Mouse (Mus musculus) MEL (cell line): Measurements from ENCODE around the gene Ddx19b. TPM values are rescaled to one million over a fixed set of nuclear protein-coding genes. Genes with fewer than 3 reads are reported as not detected.

ENCODE experiments used
- DNase-seq: peaks from one replicate; pipeline ENCODE4 v3.0.0; 2011; ENCODE audit warnings: low read depth, low spot score
- H3K27ac ChIP-seq: 2 replicates; pipeline ENCODE4 v1.5.1; 2012; ENCODE audit warnings: low read depth, mild to moderate bottlenecking, control low read depth, low read length, moderate library complexity; ENCODE audit not compliant: control insufficient read depth
- H3K27me3 ChIP-seq, 2 experiments: fragments of 150-350 bp in 1 of 2; sonication (generic) in 1 of 2; 2 replicates each; pipeline ENCODE4 v1.6.1; 2012; ENCODE audit warnings: low read length in 2 of 2, mild to moderate bottlenecking in 2 of 2, improper control_type of control experiment in 1 of 2, moderate library complexity in 1 of 2; ENCODE audit not compliant: insufficient read depth in 2 of 2, control insufficient read depth in 1 of 2
- H3K36me3 ChIP-seq, 2 experiments: 2 replicates each; pipeline ENCODE4 v1.6.1; 2012 to 2014; ENCODE audit warnings: low read length in 2 of 2, improper control_type of control experiment in 1 of 2, inconsistent platforms in 1 of 2, mild to moderate bottlenecking in 1 of 2; ENCODE audit not compliant: insufficient read depth in 2 of 2, control insufficient read depth in 1 of 2
- H3K4me1 ChIP-seq, 2 experiments: fragments of 150-350 bp in 1 of 2; sonication (generic) in 1 of 2; 2 replicates each; pipeline ENCODE4 v1.6.1; 2012; ENCODE audit warnings: low read length in 2 of 2, improper control_type of control experiment in 1 of 2, mild to moderate bottlenecking in 1 of 2; ENCODE audit not compliant: insufficient read depth in 2 of 2, control insufficient read depth in 1 of 2
- H3K4me3 ChIP-seq, 2 experiments: fragments of 150-350 bp in 1 of 2; sonication (generic) in 1 of 2; 2 replicates each; pipeline ENCODE4 v1.5.1; 2012; ENCODE audit warnings: low read depth in 2 of 2, low read length in 2 of 2, mild to moderate bottlenecking in 2 of 2, moderate library complexity in 2 of 2, control low read depth in 1 of 2, improper control_type of control experiment in 1 of 2; ENCODE audit not compliant: control insufficient read depth in 1 of 2, insufficient read depth in 1 of 2
- H3K79me2 ChIP-seq: 2 replicates; pipeline ENCODE4 v1.6.1; 2012; ENCODE audit warnings: mild to moderate bottlenecking, low read length, moderate library complexity; ENCODE audit not compliant: control insufficient read depth, poor library complexity, insufficient read depth
- H3K9ac ChIP-seq: 2 replicates; pipeline ENCODE4 v1.6.1; 2012; ENCODE audit warnings: low read depth, mild to moderate bottlenecking, control low read depth, low read length, moderate library complexity; ENCODE audit not compliant: control insufficient read depth, poor library complexity, severe bottlenecking
- H3K9me3 ChIP-seq: fragments of 150-350 bp; sonication (generic); replicated peaks from 2 replicates; pipeline ENCODE4 v1.6.1; 2012; ENCODE audit warnings: mild to moderate bottlenecking, low read length, improper control_type of control experiment, moderate library complexity; ENCODE audit not compliant: insufficient read depth
- BHLHE40 ChIP-seq: IDR thresholded peaks from 2 replicates; pipeline ENCODE4 v1.6.1; 2012; ENCODE audit warnings: low read depth, mild to moderate bottlenecking, inconsistent platforms, low read length, improper control_type of control experiment, borderline replicate concordance
- CTCF ChIP-seq, 3 experiments: IDR thresholded peaks in 2 of 3; conservative IDR thresholded peaks in 1 of 3; 2 replicates each; pipeline ENCODE4 v1.5.1; 2011 to 2012; ENCODE audit warnings: low read length in 3 of 3, low read depth in 2 of 3, mild to moderate bottlenecking in 2 of 3, improper control_type of control experiment in 1 of 3, inconsistent platforms in 1 of 3, mixed read lengths in 1 of 3, moderate library complexity in 1 of 3; ENCODE audit not compliant: control insufficient read depth in 1 of 3, insufficient read depth in 1 of 3, poor library complexity in 1 of 3, severe bottlenecking in 1 of 3
- E2F4 ChIP-seq: IDR thresholded peaks from 2 replicates; pipeline ENCODE4 v1.6.1; 2011; ENCODE audit warnings: low read depth, low read length, improper control_type of control experiment, borderline replicate concordance
- ELF1 ChIP-seq: IDR thresholded peaks from 2 replicates; pipeline ENCODE4 v1.6.1; 2014; ENCODE audit warnings: low read depth, mild to moderate bottlenecking, inconsistent platforms, low read length, improper control_type of control experiment, moderate library complexity
- ETS1 ChIP-seq: IDR thresholded peaks from 2 replicates; pipeline ENCODE4 v1.6.1; 2012; ENCODE audit warnings: low read depth, mild to moderate bottlenecking, inconsistent platforms, low read length, improper control_type of control experiment, moderate library complexity
- GABPA ChIP-seq: IDR thresholded peaks from 2 replicates; pipeline ENCODE4 v1.6.1; 2012; ENCODE audit warnings: low read depth, mild to moderate bottlenecking, inconsistent platforms, low read length, improper control_type of control experiment, moderate library complexity
- GATA1 ChIP-seq: IDR thresholded peaks from 2 replicates; pipeline ENCODE4 v1.6.1; 2011; ENCODE audit warnings: low read depth, low read length, improper control_type of control experiment
- JUND ChIP-seq: IDR thresholded peaks from 2 replicates; pipeline ENCODE4 v1.6.1; 2011; ENCODE audit warnings: low read depth, mild to moderate bottlenecking, improper control_type of control experiment, low read length
- MAZ ChIP-seq: IDR thresholded peaks from 2 replicates; pipeline ENCODE4 v1.6.1; 2012; ENCODE audit warnings: low read depth, mild to moderate bottlenecking, inconsistent platforms, low read length, improper control_type of control experiment
- MXI1 ChIP-seq: IDR thresholded peaks from 2 replicates; pipeline ENCODE4 v1.6.1; 2011; ENCODE audit warnings: mild to moderate bottlenecking, low read depth, low read length, improper control_type of control experiment
- MYB ChIP-seq: IDR thresholded peaks from 2 replicates; pipeline ENCODE4 v1.6.1; 2011; ENCODE audit warnings: mild to moderate bottlenecking, low read depth, low read length, improper control_type of control experiment
- MYC ChIP-seq: IDR thresholded peaks from 2 replicates; pipeline ENCODE4 v1.6.1; 2011; ENCODE audit warnings: low read depth, mild to moderate bottlenecking, low read length, improper control_type of control experiment, moderate library complexity
- NELFE ChIP-seq: IDR thresholded peaks from 2 replicates; pipeline ENCODE4 v1.6.1; 2011; ENCODE audit warnings: low read depth, low read length, improper control_type of control experiment
- POLR2A ChIP-seq, 2 experiments: IDR thresholded peaks; 2 replicates each; pipeline ENCODE4 v1.6.1; 2011 to 2012; ENCODE audit warnings: low read length in 2 of 2, mild to moderate bottlenecking in 2 of 2, control low read depth in 1 of 2, improper control_type of control experiment in 1 of 2, low read depth in 1 of 2, moderate library complexity in 1 of 2; ENCODE audit not compliant: control insufficient read depth in 1 of 2, insufficient read depth in 1 of 2, poor library complexity in 1 of 2
- POLR2AphosphoS2 ChIP-seq: IDR thresholded peaks from 2 replicates; pipeline ENCODE4 v1.6.1; 2011; ENCODE audit warnings: low read length, improper control_type of control experiment
- RAD21 ChIP-seq: IDR thresholded peaks from 2 replicates; pipeline ENCODE4 v1.6.1; 2011; ENCODE audit warnings: mild to moderate bottlenecking, low read depth, low read length, improper control_type of control experiment
- RCOR1 ChIP-seq: IDR thresholded peaks from 2 replicates; pipeline ENCODE4 v1.6.1; 2012; ENCODE audit warnings: low read depth, mild to moderate bottlenecking, inconsistent platforms, low read length, improper control_type of control experiment
- SIN3A ChIP-seq: IDR thresholded peaks from 2 replicates; pipeline ENCODE4 v1.6.1; 2012; ENCODE audit warnings: low read length, improper control_type of control experiment, inconsistent platforms
- SMC3 ChIP-seq: IDR thresholded peaks from 2 replicates; pipeline ENCODE4 v1.6.1; 2011; ENCODE audit warnings: low read depth, low read length, improper control_type of control experiment
- UBTF ChIP-seq: IDR thresholded peaks from 2 replicates; pipeline ENCODE4 v1.6.1; 2012; ENCODE audit warnings: low read depth, mild to moderate bottlenecking, inconsistent platforms, low read length, improper control_type of control experiment, moderate library complexity, borderline replicate concordance; ENCODE audit not compliant: insufficient read depth
- ZC3H11A ChIP-seq: IDR thresholded peaks from 2 replicates; pipeline ENCODE4 v1.6.1; 2012; ENCODE audit warnings: low read depth, mild to moderate bottlenecking, inconsistent platforms, low read length, improper control_type of control experiment
- ZKSCAN1 ChIP-seq: IDR thresholded peaks from 2 replicates; pipeline ENCODE4 v1.6.1; 2012; ENCODE audit warnings: low read depth, mild to moderate bottlenecking, inconsistent platforms, low read length, improper control_type of control experiment, moderate library complexity
- ZMIZ1 ChIP-seq: IDR thresholded peaks from 2 replicates; pipeline ENCODE4 v1.6.1; 2012; ENCODE audit warnings: low read depth, mild to moderate bottlenecking, inconsistent platforms, low read length, improper control_type of control experiment, moderate library complexity
- ZNF384 ChIP-seq: IDR thresholded peaks from 2 replicates; pipeline ENCODE4 v1.6.1; 2012; ENCODE audit warnings: low read depth, mild to moderate bottlenecking, inconsistent platforms, low read length, improper control_type of control experiment
- polyA plus RNA-seq, 2 experiments: library from polyadenylated mRNA; stranded (reverse) in 1 of 2; unstranded in 1 of 2; fragments of >175 nt in 1 of 2; fragments of >200 nt in 1 of 2; gene quantifications; 2 replicates each; pipeline versions ENCODE4 v1.2.1 to v1.2.4; 2012; ENCODE audit warnings: low replicate concordance in 2 of 2, low read depth in 1 of 2; ENCODE audit not compliant: insufficient read length in 2 of 2, insufficient read depth in 1 of 2, missing spikeins in 1 of 2
- total RNA-seq: library from RNA; depleted of rRNA; stranded (reverse); fragments of 300-350 nt; gene quantifications from 2 replicates; pipeline ENCODE4 v1.2.3, GENCODE M21; 2012

The Ddx19b gene
- total and polyA plus RNA-seq, 3 experiments, result 18.1 to 112 (median 18.6) TPM

GRCm38 (mm10) chr8:110996641-110997430, 34.7 kb downstream of the Ddx19b start (continued):
- TF ChIP-seq SIN3A (no peak), GABPA (no peak), POLR2A (IDR thresholded peaks at IDR 0.05; ENCODE audit: control insufficient read depth in 1 of 2, insufficient read depth in 1 of 2, low read depth in 1 of 2, low read length in 2 of 2, poor library complexity in 1 of 2) (no peak), JUND (no peak), RCOR1 (no peak), MXI1 (no peak), E2F4 (no peak), UBTF (no peak), SMC3 (peak; percentile 38), MYC (no peak)

DNA sequence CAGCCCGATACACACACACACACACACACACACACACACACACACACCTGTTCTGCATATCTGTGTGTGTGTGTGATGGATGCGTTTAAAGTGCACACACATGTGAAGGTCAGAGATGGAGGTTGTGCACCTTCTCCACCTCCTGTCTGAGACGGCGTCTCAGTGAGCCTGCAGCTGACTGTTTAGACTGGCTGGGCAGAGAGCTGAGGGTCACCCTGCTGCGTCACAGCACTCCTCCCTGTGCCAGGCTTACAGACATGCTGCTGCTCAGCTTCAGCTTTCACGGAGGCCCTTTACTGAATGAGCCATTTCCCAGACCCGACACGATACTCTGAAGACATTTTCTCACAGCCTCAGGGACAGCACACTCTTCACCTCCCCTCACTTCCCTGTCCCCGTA, 41.5 kb downstream of the Ddx19b start:
- Histone ChIP-seq H3K9ac (no peak overlapping the region), H3K4me1 (peaks cover 21% of the 10 kb centered on the region in 2 experiments), H3K36me3 (peaks cover 25 to 56% of the 10 kb centered on the region in 2 experiments), H3K27me3 (no peaks in the 10 kb centered on the region), H3K27ac (no peak overlapping the region), H3K79me2 (peaks cover 11% of the 10 kb centered on the region), H3K9me3 (no peaks in the 10 kb centered on the region), H3K4me3 (no peak overlapping the region)
- no peak for DNase-seq
- TF ChIP-seq ZKSCAN1 (no peak), GABPA (no peak), E2F4 (no peak), RCOR1 (no peak)

- H3K4me1 ChIP-seq, result peaks cover 21% of the 10 kb centered on the region in 2 experiments
- peak; percentile 99 for DNase-seq
- no peak overlapping the region for H3K9ac ChIP-seq
- H3K79me2 ChIP-seq, result 0 out of 2 replicates have a peak, but pooled peaks cover 2% of the 10 kb centered on the region
- H3K9me3 ChIP-seq, result no peaks in the 10 kb centered on the region
- peak overlapping the region; percentile 77 for H3K27ac ChIP-seq
- no peaks in the 10 kb centered on the region for H3K27me3 ChIP-seq
- no peak overlapping the region for H3K4me3 ChIP-seq
- peaks cover 24 to 56% of the 10 kb centered on the region in 2 experiments for H3K36me3 ChIP-seq
- no peak; the same call in 1 of the 2 replicates for TF ChIP-seq ZKSCAN1
- TF ChIP-seq CTCF (IDR thresholded peaks at IDR 0.05 in 2 of 3, conservative IDR thresholded peaks at IDR 0.05 in 1 of 3; ENCODE audit: control insufficient read depth in 1 of 3, insufficient read depth in 1 of 3, low read depth in 2 of 3, low read length in 3 of 3, poor library complexity in 1 of 3, severe bottlenecking in 1 of 3), result no peak
- TF ChIP-seq JUND, result peak; percentile 74; the same call in 1 of the 2 replicates
- peak; percentile 84 for TF ChIP-seq MXI1
- TF ChIP-seq MAZ, result peak; percentile 94
- no peak for TF ChIP-seq NELFE
- peak; percentile 92 for TF ChIP-seq BHLHE40
- peak; percentile 99 for TF ChIP-seq UBTF
- peak; percentile 93 for TF ChIP-seq GATA1
- TF ChIP-seq SMC3, result peak; percentile 28; the same call in 1 of the 2 replicates
- peak; percentile 43; the same call in 1 of the 2 replicates for TF ChIP-seq ZNF384
- peak; percentile 28 for TF ChIP-seq ZC3H11A
- peak; percentile 36; the same call in 1 of the 2 replicates for TF ChIP-seq ZMIZ1
- peak; percentile 93 for TF ChIP-seq ETS1
- TF ChIP-seq MYB, result peak; percentile 56; the same call in 1 of the 2 replicates
- TF ChIP-seq POLR2AphosphoS2, result no peak
- peak; percentile 92 for TF ChIP-seq RCOR1
- TF ChIP-seq ELF1, result peak; percentile 52
- peak; percentile 83 for TF ChIP-seq MYC
- TF ChIP-seq RAD21, result no peak; the same call in none of the 2 replicates
Measured at GRCm38 (mm10) chr8:110987805-110988744, 43.5 kb downstream of the Ddx19b start.
